Mouse (Mus musculus) G1E (cell line): ENCODE data around the gene St6galnac3.

ENCODE experiments used
- CTCF ChIP-seq: IDR thresholded peaks from 2 replicates; pipeline ENCODE4 v1.5.1; 2012; ENCODE audit warnings: low read depth, low read length, inconsistent platforms, mixed read lengths
- GATA1 ChIP-seq: IDR thresholded peaks from 2 replicates; pipeline ENCODE4 v1.6.1; 2012; ENCODE audit warnings: borderline replicate concordance, low read length, inconsistent platforms, mixed read lengths
- POLR2AphosphoS5 ChIP-seq: IDR thresholded peaks from 2 replicates; pipeline ENCODE4 v1.6.1; 2012; ENCODE audit warnings: low read depth, low read length, inconsistent platforms; ENCODE audit not compliant: insufficient replicate concordance
- TAL1 ChIP-seq: conservative IDR thresholded peaks from 2 replicates; pipeline ENCODE4 v1.6.1; 2012; ENCODE audit warnings: low read depth, low read length, inconsistent platforms, mixed read lengths

DNA sequence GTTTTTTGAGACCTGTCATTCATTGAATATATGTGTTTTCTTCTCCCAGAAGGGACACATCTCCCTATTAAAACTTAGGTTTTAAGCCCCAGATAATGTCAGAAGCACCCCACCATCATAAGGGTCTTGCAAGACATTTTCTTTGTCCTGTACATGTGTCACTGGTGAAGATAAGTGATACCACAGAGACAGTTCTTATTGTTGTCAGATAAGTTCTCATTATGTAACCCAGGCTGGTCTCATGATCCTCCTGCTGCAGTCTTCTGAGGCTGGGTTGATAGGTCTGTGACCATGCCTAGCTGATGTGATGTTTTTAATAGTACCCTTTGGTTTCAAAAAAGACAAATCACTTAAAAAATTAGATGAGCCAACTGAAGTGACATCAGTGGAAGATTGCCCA, 40.2 kb upstream of the St6galnac3 start:
- TF ChIP-seq CTCF, result no peak
- TF ChIP-seq TAL1, result no peak; the same call in 1 of the 2 replicates
- TF ChIP-seq GATA1, result no peak
- no peak for TF ChIP-seq POLR2AphosphoS5
